Mouse (Mus musculus): ENCODE measurements around the gene Slx1b.
A peak's percentile ranks its signal among the peaks of the same experiment; 100 is the strongest.
"Not testable (repeated sequence)": the region's sequence is repeated elsewhere in the genome, so short reads cannot be mapped to it uniquely, and the experiment has no call there.

The Slx1b gene

GRCm38 (mm10) chr7:126695631-126696207 is at the start of gene Slx1b:
Gene Slx1b, minus strand, starts transcription at chr7:126695784.
- DNase-seq (ENCODE audit: low read depth, low spot score), result peak; percentile 91

DNA sequence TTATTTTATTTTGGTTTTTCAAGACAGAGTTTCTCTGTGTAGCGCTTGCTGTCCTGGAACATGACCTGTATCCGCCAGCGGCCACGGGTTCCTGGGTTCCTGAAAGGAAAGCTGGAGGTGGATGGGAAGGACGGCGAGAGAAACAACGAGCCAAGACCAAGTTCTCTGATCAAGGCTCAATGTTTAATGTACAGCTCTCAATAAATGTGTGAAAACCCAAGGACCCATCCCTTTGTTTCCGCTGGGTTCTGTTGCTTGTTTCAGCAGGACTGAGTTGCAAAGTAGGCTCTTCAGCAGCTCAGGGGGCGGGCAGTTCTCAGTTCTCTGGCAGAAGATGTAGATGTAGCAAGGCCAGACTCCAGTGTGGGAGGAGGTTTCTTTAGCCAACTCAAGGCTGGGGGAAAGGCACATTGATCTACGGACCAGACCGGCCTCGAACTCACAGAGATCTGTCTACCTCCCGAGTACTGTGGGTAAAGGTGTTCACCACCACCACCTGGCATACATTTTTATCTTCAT is 46.4 kb upstream of the Slx1b start:
- no peak for DNase-seq (ENCODE audit: low read depth, low spot score)

DNA sequence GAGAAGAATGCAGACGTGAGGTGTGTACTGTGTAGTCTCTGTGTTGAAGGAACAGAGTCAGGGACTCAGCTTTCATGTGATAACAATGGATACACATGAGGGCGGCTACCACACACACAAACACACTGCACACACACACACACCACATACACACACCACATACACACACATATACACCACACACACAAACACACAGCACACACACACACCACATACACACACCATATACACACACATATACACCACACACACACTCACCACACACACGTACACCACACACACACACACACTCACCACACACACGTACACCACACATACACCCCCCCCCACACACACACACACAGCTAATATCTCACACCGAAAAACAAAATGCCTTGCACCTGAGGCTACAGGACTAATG is 45.9 kb upstream of the Slx1b start:
- no peak for DNase-seq (ENCODE audit: low read depth, low spot score)

DNA sequence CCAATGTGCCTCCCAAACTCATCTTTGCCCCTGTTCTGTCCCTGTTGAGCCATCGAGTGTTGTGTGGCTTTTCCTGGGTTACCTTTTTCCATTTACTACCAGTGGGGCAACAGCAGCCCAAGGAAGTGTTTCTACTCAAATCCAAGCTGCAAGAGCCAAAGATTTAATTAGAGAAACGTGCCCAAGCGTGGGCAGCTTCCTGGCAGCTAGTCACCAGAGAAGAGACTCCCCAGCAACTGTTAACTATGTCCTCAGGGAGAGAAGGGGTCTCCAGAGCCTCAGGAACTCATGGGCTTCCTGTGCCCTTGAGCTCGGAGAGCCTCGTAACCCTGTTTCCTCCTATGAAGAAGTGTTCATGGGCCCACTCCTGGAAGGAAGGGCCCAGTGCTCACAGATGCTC is 45.4 kb upstream of the Slx1b start:
- DNase-seq (ENCODE audit: low read depth, low spot score), result no peak

DNA sequence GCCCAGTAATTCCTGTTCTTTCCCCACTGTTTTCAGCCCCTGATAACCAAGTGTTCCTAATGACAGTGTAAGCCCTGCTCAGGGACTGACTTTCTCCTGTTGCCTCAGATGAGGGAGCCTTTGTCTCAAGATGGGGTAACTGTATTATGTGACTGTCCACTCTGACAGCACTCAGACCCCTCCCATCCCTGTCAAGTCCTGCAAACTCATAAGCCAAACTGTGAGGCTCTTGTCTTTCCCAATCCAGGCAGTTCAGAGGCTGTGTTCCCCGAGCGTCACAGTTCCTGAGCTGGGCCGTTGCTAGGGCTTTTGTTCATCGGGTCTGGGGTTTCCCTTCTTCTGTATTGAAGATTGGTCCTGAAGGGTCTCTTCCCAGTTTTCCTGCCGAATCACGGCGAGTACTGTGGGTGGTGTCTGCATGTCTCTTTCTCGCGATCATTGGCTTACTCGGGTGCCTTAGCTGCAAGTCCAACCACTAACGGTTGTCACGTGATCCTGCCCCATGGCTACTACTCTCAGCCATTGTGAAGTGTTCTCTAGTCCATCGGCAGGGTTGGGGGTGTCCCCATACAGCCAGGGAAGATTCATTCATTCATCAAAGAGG is 44.6 kb upstream of the Slx1b start:
- no peak for DNase-seq (ENCODE audit: low read depth, low spot score)

DNA sequence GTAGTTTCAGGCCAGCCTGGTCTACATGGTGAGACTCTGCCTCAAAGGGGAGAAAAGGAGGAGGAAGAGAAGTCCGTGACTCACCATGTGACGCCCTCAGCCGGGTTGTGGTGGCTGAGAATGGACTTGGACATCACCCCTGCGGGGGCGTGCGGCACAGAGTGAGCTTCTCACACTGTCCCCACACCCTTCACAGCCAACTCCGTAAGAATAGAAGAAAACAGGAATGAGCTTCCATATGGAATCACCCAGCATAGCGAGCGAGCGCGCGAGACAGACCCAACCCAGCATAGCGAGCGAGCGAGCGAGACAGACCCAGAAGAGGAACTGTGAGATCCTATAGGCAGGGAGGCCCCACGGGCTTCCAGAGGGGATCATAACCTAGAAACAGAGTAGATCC is 44.0 kb upstream of the Slx1b start:
- no peak for DNase-seq (ENCODE audit: low read depth, low spot score)

DNA sequence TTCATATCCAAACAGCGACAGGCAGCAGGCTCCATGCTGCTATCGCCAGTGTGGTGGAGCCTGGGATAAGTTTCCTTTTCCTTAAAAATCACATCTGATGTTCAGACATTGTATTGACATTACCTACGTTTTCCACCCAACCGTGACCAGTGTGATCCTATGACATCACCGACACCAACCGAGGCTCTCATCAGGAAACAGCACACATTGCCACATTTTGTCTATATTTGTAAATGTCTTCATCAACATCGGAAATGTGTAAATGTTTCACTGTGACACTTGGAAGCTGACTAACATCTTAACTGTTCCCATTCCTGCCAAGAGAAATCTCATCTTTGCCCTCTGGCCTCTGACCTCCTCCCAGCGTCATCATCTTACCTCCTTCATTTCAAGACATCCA is 40.5 kb upstream of the Slx1b start:
- no peak for DNase-seq (ENCODE audit: low read depth, low spot score)

DNA sequence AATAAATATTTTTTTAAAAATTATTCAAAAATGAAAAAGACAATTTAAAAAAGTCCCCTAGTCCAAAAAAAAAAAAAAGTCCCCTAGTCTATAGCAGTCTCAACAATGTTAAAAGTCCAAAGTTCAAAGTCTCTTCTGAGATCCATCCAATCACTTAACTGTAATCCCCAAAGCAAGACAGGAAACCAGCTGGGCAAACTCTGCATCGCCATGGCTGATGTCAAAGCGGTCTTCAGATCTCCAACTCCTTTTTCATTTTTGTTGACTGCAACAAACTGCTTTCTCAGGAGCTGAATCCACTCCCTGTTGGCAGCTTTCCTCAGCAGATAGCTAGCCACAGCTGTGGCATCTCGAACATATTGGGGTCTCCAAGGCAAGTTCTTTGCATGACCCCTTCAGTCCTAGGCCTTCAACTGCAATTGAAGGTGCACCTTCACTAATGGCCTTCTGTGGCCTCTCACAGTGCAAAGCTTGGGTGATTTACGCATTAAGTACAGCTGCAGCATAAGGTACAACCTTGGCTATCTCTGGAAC is 34.7 kb upstream of the Slx1b start:
- not testable (repeated sequence) for DNase-seq (ENCODE audit: low read depth, low spot score)

GRCm38 (mm10) chr7:126725667-126726066 is 30.1 kb upstream of the Slx1b start:
- DNase-seq (ENCODE audit: low read depth, low spot score), result no peak

DNA sequence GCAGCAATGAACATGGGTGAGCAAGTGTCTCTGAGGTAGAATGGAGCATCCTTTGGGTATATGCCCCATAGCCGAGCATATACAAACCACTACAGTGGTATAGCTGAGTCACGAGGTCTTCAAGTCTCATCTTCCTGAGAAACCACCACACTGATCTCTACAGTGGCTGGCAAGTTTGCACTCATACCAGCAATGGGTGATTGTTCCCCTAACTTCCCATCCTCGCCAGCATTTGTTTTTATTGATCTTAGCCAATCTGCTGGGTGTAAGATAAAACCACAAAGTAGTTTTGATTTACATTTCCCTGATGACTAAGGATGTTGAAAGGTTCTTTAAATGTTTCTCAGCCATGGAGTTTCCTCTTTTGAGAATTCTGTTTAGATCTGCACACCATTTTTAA is 29.5 kb upstream of the Slx1b start:
- no peak for DNase-seq (ENCODE audit: low read depth, low spot score)

DNA sequence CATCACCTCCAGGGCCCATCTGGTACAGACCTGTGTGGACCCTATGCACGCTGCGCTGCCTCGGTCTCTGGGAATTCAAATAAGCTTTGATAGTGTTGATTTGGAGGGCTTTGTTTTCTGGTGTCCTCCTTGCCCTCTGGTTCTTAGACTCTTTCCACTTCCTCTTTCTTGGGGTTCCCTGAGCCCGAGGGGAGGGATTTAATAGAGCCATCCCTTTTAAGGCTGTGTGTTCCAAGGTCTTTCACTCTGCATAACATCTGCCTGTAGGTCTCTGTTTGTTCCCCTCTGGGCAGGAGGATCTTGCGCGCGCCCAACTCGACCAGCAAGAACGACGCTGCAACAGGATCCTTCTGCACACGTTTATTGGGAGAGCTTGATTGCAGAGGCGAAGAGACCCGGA is 26.1 kb upstream of the Slx1b start:
- no peak for DNase-seq (ENCODE audit: low read depth, low spot score)

DNA sequence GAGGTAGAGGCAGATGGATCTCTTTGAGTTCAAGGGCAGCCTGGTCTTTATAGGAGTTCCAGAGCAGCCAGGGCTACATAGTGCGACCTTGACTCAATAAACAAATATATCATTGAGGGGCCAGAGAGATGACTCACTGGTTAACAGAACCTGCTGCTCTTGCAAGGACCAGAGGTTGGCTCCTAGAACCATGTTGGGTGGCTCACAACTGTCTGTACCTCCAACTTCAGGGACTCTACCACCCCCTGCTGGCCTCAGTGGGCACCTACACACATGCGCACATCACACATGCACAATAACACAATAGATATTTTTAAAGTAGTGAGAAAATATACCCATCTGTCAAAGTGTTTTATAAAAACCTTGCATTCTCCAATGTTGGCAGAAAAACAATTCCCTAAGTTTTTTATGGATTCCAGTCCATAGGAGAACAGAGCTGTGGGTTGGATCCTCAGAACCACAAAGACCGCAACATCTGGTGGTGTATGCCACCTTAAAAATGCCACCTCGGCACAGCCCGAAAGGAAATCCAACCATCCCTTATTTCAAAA is 23.3 kb upstream of the Slx1b start:
- no peak for DNase-seq (ENCODE audit: low read depth, low spot score)

DNA sequence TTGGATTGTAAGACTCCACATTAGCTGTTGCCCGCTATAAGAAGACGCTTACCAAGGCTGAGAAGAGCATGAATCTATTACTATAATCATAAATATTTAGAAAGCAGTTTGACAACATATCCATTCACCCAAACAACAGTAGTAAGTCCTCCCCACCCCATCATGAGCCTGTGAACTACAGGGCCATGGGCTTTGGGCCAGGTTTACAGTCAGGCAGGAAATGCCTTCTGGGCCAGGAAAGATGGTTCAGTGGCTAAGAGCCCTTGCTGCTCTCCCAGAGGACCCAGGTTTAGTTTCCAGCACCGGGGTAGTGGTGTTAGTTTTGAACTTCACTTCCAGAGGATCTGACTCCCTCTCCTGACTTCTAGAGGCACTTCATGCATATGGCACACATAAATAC is 22.0 kb upstream of the Slx1b start:
- no peak for DNase-seq (ENCODE audit: low read depth, low spot score)

DNA sequence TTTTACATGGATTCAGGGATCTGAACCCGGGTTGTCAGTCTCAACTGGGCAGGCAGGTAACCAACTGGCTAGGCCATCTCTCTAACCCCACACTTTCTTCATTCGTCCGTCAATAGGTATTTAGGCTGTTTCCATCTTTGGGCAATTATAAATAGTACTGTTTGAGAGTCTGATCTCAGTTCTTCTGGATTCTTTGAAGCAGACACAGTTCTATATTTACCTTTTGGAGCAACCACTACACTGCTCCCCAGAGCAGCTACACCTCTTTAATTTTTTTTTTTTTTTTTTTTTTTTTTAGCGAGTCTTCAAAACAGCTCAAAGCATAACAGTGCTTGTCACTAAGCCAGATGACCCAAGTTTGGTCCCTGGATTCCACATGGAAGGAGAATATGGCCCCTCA is 20.1 kb upstream of the Slx1b start:
- no peak for DNase-seq (ENCODE audit: low read depth, low spot score)

DNA sequence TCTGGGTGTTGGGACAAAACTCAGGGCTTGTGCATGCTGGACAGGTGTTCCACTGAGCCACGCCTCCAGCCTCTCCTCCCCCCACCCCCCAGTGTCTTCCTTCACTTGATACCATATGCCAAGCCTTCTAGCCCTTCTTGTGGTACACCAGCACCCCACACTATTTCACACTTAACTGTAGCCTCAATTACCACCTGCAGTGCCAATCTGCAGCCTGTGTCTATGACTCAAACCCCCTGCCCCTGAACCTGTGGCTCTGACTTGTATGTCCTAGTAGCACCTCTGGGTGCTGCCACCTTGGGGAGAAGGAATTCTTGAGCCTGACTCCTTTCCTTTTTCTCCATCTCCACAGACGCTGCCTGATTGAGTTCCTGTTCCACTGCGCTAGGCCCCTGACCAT is 16.3 kb upstream of the Slx1b start:
- DNase-seq (ENCODE audit: low read depth, low spot score), result no peak

- DNase-seq (ENCODE audit: low read depth, low spot score), result no peak
These were observed 14.7 kb upstream of the Slx1b start for GRCm38 (mm10) chr7:126710266-126710665.

DNA sequence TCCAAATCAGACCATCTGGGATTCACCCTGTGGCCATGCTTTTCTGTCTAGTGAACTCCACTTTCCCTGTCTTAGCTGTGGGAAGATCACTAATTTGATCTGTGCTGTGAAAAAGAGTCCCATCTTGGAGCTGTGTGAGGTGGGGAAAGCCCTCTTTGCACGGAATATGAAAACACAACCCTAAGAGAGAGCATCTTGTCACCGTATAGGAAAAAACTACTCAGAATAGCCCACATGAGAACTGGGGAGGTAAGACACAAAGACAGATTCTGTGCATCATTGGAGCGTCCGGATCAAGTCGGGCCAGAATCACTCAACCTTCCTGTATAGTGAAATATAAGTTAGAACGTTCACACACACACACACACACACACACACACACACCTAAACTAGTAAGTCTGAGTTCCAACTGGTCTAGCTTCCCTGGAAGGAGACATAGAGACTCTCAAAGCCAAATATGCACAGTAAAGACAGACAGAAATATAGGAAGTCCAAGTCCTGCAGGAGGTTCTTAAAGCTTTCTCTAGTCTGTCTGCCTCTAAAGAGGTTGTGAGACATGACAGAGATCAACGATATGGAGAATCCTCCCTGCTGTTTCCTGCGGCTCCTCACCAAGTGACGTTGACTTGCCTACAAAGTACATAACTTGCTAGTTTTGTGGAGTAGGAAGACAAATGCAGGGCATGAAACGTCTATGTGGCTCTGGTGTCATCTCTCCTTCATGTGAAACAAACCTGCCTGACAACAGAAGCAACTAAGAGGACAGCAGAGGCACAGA is 12.8 kb upstream of the Slx1b start:
- no peak for DNase-seq (ENCODE audit: low read depth, low spot score)

- DNase-seq (ENCODE audit: low read depth, low spot score), result no peak
These were observed 12.0 kb upstream of the Slx1b start, which contains the start of gene Coro1a for GRCm38 (mm10) chr7:126707442-126708174. Gene Coro1a, minus strand, starts transcription at chr7:126707787.

GRCm38 (mm10) chr7:126704121-126704980 is 8.8 kb upstream of the Slx1b start:
- DNase-seq (ENCODE audit: low read depth, low spot score), result no peak

DNA sequence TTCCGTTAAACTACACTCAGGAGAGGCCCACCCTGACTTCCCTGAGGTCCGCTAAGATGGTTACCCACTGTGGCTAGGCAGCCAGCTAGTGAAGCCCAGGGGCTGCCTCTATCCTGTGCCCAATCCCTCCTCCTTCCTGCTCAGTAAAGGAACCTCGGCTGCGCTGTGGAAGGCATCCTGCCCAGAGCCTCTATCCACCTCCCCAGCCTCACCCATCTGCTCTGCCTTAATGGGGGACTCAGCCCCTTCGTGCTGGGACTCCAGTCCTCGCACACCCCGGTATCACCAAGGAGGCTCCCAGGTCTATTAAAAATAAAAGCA is 8.1 kb upstream of the Slx1b start:
- no peak for DNase-seq (ENCODE audit: low read depth, low spot score)
